Mouse (Mus musculus): Measurements from ENCODE around the gene Gm44503. TPM values are rescaled to one million over a fixed set of nuclear protein-coding genes. Genes with fewer than 3 reads are reported as not detected.

Gm44503 gene
- polyA plus RNA-seq, 1 experiment = not detected

DNA sequence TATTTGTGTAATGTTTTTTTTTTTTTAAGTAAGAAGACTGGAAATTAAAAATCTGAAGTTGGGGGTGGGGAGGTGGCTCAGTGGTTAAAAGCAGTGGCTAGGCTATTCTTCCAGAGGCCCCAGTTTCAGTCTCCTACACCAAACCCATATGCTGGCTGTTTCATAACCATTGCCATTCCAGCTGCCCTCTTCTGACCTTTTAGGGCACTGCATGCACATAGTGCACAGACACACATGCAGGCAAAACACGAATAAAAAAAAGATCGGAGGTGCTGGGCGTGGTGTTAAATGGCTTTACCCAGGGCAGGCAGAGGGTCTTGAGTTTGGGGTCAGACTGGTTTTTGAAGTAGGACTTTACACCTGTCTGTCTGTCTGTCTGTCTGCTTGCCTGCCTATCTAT is 47.5 kb downstream of the Gm44503 start:
- DNase-seq = peak; percentile 10
- Histone ChIP-seq H3K27me3 (ENCODE audit: control insufficient read depth, insufficient read depth, low read length) (no peaks in the 10 kb centered on the region), H3K36me3 (ENCODE audit: control insufficient read depth, insufficient read depth, low read length) (peaks cover 55% of the 10 kb centered on the region), H3K4me1 (replicated peaks; ENCODE audit: control insufficient read depth, insufficient read depth, low read length) (no peaks in the 10 kb centered on the region), H3K4me3 (ENCODE audit: control insufficient read depth, insufficient read depth, low read length) (no peak overlapping the region), H3K27ac (ENCODE audit: control insufficient read depth, insufficient read depth, low read length) (no peak overlapping the region)
- TF ChIP-seq POLR2A (IDR thresholded peaks at IDR 0.05; ENCODE audit: control insufficient read depth, extremely low read depth, insufficient read depth, low read length, poor library complexity) = no peak
- no peak for TF ChIP-seq CTCF (IDR thresholded peaks at IDR 0.05; ENCODE audit: borderline replicate concordance, control insufficient read depth, extremely low read depth, insufficient read depth, low read length, poor library complexity)
- WGBS = 97% methylated on average over 3 of the region's 3 CpGs

DNA sequence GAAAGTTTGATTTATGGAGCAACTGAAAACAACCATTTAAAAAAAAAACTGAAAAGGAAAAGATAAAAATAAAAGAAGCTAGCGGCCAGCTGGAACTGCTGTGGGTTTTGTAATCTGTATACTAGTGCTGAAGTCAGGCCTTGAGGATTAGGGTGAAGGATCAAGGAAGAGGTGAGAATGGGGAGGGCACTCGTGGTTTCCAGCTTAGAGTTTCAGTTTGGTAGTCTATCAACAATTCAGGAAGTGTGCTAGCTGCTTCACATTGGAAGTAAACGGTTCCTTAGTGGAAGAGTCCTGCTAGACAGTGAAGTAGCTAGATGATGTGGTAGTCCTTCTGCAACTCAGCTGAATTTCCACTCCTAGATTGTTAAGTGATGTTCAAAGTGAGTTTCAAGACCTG is 49.7 kb downstream of the Gm44503 start:
- H3K4me3 ChIP-seq (ENCODE audit: control insufficient read depth, insufficient read depth, low read length) = no peak overlapping the region
- peaks cover 57% of the 10 kb centered on the region for H3K36me3 ChIP-seq (ENCODE audit: control insufficient read depth, insufficient read depth, low read length)
- no peaks in the 10 kb centered on the region for H3K4me1 ChIP-seq (replicated peaks; ENCODE audit: control insufficient read depth, insufficient read depth, low read length)
- no peaks in the 10 kb centered on the region for H3K27me3 ChIP-seq (ENCODE audit: control insufficient read depth, insufficient read depth, low read length)
- WGBS = 45% methylated on average over 3 of the region's 3 CpGs
- no peak overlapping the region for H3K27ac ChIP-seq (ENCODE audit: control insufficient read depth, insufficient read depth, low read length)
- TF ChIP-seq CTCF (IDR thresholded peaks at IDR 0.05; ENCODE audit: borderline replicate concordance, control insufficient read depth, extremely low read depth, insufficient read depth, low read length, poor library complexity) = no peak
- TF ChIP-seq POLR2A (IDR thresholded peaks at IDR 0.05; ENCODE audit: control insufficient read depth, extremely low read depth, insufficient read depth, low read length, poor library complexity) = no peak
- no peak for DNase-seq

DNA sequence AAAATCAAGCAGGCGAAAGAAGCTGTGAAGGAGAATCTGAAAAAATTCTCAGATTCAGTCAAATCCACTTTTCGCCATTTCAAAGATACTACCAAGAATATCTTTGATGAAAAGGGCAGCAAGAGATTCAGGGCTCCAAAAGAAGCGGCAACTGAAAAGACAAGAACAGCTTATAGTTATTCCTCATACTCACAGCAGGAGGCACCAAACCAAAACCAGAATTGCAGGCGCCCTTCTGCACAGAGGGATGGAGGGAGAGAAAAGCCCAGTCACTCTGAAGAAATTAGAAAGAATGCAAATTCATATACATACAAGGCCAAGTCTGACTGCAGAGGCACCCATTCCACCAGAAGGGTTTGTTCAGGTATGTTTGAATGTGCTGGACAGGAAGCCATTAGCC is 54.0 kb downstream of the Gm44503 start:
- H3K27ac ChIP-seq (ENCODE audit: control insufficient read depth, insufficient read depth, low read length) = no peak overlapping the region
- H3K4me3 ChIP-seq (ENCODE audit: control insufficient read depth, insufficient read depth, low read length) = no peak overlapping the region
- no peaks in the 10 kb centered on the region for H3K27me3 ChIP-seq (ENCODE audit: control insufficient read depth, insufficient read depth, low read length)
- peaks cover 69% of the 10 kb centered on the region for H3K36me3 ChIP-seq (ENCODE audit: control insufficient read depth, insufficient read depth, low read length)
- no peak for TF ChIP-seq CTCF (IDR thresholded peaks at IDR 0.05; ENCODE audit: borderline replicate concordance, control insufficient read depth, extremely low read depth, insufficient read depth, low read length, poor library complexity)
- no peak for DNase-seq
- H3K4me1 ChIP-seq (replicated peaks; ENCODE audit: control insufficient read depth, insufficient read depth, low read length) = no peaks in the 10 kb centered on the region
- 97% methylated on average over 4 of the region's 4 CpGs for whole genome bisulfite sequencing

DNA sequence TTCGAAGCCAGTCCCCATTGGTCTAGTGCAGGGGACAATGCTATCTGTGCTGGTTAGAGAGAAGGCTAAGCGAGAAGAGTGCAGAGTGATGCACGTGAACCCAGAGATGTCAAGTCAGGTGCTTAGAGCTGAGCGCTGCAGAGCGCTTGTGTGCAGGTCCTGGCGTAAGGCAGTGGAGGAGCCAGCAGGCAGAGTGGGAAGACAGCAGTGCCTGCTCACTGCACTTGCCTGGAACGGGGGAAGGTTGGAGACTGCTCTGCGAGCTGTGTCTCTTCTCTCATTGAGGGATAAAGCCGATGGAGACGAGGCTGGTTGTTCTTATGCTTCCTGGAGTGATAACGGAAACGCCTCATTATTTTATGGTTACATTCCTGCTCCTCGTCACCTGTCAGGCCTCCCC is 56.1 kb downstream of the Gm44503 start:
- DNase-seq = no peak
- Histone ChIP-seq H3K27ac (ENCODE audit: control insufficient read depth, insufficient read depth, low read length) (no peak overlapping the region), H3K27me3 (ENCODE audit: control insufficient read depth, insufficient read depth, low read length) (no peaks in the 10 kb centered on the region), H3K4me3 (ENCODE audit: control insufficient read depth, insufficient read depth, low read length) (no peak overlapping the region), H3K4me1 (replicated peaks; ENCODE audit: control insufficient read depth, insufficient read depth, low read length) (no peaks in the 10 kb centered on the region), H3K36me3 (ENCODE audit: control insufficient read depth, insufficient read depth, low read length) (peaks cover 70% of the 10 kb centered on the region)
- 96% methylated on average over 13 of the region's 13 CpGs for WGBS
- no peak for TF ChIP-seq POLR2A (IDR thresholded peaks at IDR 0.05; ENCODE audit: control insufficient read depth, extremely low read depth, insufficient read depth, low read length, poor library complexity)
- TF ChIP-seq CTCF (IDR thresholded peaks at IDR 0.05; ENCODE audit: borderline replicate concordance, control insufficient read depth, extremely low read depth, insufficient read depth, low read length, poor library complexity) = no peak

DNA sequence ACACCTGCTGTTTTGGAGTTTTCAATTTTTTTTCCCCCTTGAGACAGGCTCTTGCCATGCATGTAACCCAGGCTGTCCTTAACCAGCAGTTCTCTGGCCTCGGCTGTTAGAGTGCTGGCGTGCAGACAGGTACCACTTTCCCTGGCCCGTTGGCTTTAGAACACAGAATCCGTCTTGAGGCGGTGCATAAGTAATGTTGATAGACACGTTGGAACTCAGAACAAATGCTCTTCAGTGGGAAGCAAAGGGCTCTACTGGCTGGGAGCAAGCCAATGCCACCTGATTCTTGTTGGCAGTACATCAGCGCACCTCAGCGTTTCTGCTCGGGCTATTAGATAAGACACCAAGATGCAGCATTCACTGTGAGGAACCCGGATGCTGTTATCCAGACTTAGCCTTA is 61.2 kb downstream of the Gm44503 start:
- H3K36me3 ChIP-seq (ENCODE audit: control insufficient read depth, insufficient read depth, low read length) = peaks cover 38% of the 10 kb centered on the region
- no peaks in the 10 kb centered on the region for H3K4me1 ChIP-seq (replicated peaks; ENCODE audit: control insufficient read depth, insufficient read depth, low read length)
- no peak overlapping the region for H3K27ac ChIP-seq (ENCODE audit: control insufficient read depth, insufficient read depth, low read length)
- whole genome bisulfite sequencing = 96% methylated on average over 10 of the region's 10 CpGs
- H3K4me3 ChIP-seq (ENCODE audit: control insufficient read depth, insufficient read depth, low read length) = no peak overlapping the region
- H3K27me3 ChIP-seq (ENCODE audit: control insufficient read depth, insufficient read depth, low read length) = no peaks in the 10 kb centered on the region
- no peak for TF ChIP-seq POLR2A (IDR thresholded peaks at IDR 0.05; ENCODE audit: control insufficient read depth, extremely low read depth, insufficient read depth, low read length, poor library complexity)
- no peak for DNase-seq

DNA sequence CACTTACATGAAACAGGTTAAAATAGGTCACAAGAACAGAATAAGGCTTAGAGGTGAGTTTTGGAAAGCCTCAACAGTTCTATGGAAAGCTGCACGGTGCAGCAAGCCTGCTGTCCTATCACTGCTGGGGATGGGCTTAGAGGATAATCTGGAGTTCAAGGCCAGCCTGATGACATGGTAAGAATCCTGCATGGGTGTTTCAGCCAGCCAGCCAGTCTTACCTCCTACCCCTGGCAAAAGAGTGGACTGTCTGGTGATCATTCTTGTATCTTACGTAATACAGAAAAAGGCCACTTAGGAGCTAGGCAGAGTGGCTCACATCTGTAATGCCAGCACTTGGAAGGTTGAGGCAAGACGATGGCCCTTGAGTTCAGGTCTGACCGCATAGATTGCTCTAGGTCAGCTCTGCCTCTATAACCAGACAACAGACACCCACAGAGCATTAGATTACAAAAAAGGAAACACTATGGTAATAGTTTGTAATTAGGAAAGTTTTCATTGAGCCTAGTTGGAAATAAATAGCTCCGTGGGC is 62.0 kb downstream of the Gm44503 start:
- Histone ChIP-seq H3K27me3 (ENCODE audit: control insufficient read depth, insufficient read depth, low read length) (no peaks in the 10 kb centered on the region), H3K4me1 (replicated peaks; ENCODE audit: control insufficient read depth, insufficient read depth, low read length) (no peaks in the 10 kb centered on the region), H3K27ac (ENCODE audit: control insufficient read depth, insufficient read depth, low read length) (no peak overlapping the region), H3K4me3 (ENCODE audit: control insufficient read depth, insufficient read depth, low read length) (no peak overlapping the region), H3K36me3 (ENCODE audit: control insufficient read depth, insufficient read depth, low read length) (peaks cover 31% of the 10 kb centered on the region)
- no peak for TF ChIP-seq POLR2A (IDR thresholded peaks at IDR 0.05; ENCODE audit: control insufficient read depth, extremely low read depth, insufficient read depth, low read length, poor library complexity)
- no peak for TF ChIP-seq CTCF (IDR thresholded peaks at IDR 0.05; ENCODE audit: borderline replicate concordance, control insufficient read depth, extremely low read depth, insufficient read depth, low read length, poor library complexity)
- 98% methylated on average over 5 of the region's 5 CpGs for WGBS
- DNase-seq = no peak

Measured in thymus, adult 2 months (tissue).